Mouse (Mus musculus) neural tube, embryonic 11.5 days (tissue): Measurements from ENCODE around the gene Erich6. TPM values are rescaled to one million over a fixed set of nuclear protein-coding genes. Genes with fewer than 3 reads are reported as not detected.

Experiments
- ATAC-seq: fragments of 200-750 bp; cut with Nextera tagmentation; 2 replicates; pipeline ENCODE4 v1.8.0; 2017; ENCODE audit warnings: moderate number of reproducible peaks, mild to moderate bottlenecking, moderate TSS enrichment, moderate library complexity; ENCODE audit not compliant: insufficient read depth, low FRiP score, low TSS enrichment
- DNase-seq: peaks from one replicate; pipeline ENCODE4 v3.0.0-alpha.2; 2015; ENCODE audit warnings: low spot score
- H3K27ac ChIP-seq: fragments of 300-500 bp; sonication (generic); 2 replicates; pipeline ENCODE4 v1.5.1; 2014; ENCODE audit warnings: low read depth, mild to moderate bottlenecking, low read length
- H3K27me3 ChIP-seq: fragments of 300-500 bp; sonication (generic); 2 replicates; pipeline ENCODE4 v1.6.1; 2014; ENCODE audit warnings: mild to moderate bottlenecking, low read length, mixed read lengths; ENCODE audit not compliant: control insufficient read depth, insufficient read depth
- H3K36me3 ChIP-seq: fragments of 300-500 bp; sonication (generic); 2 replicates; pipeline ENCODE4 v1.6.1; 2014; ENCODE audit warnings: mild to moderate bottlenecking, low read length, moderate library complexity, mixed read lengths; ENCODE audit not compliant: control insufficient read depth, insufficient read depth
- H3K4me1 ChIP-seq: fragments of 300-500 bp; sonication (generic); 2 replicates; pipeline ENCODE4 v1.6.1; 2014; ENCODE audit warnings: low read length, mixed read lengths; ENCODE audit not compliant: control insufficient read depth, insufficient read depth
- H3K4me2 ChIP-seq: fragments of 300-500 bp; sonication (generic); 2 replicates; pipeline ENCODE4 v1.6.1; 2014; ENCODE audit warnings: low read depth, mild to moderate bottlenecking, moderate library complexity
- H3K4me3 ChIP-seq: fragments of 300-500 bp; sonication (generic); 2 replicates; pipeline ENCODE4 v1.5.1; 2014; ENCODE audit warnings: low read depth, low read length
- H3K9ac ChIP-seq: fragments of 300-500 bp; sonication (generic); 2 replicates; pipeline ENCODE4 v1.6.1; 2014; ENCODE audit warnings: mild to moderate bottlenecking, low read length
- H3K9me3 ChIP-seq: fragments of 300-500 bp; sonication (generic); 2 replicates; pipeline ENCODE4 v1.6.1; 2016; ENCODE audit warnings: low read length; ENCODE audit not compliant: control insufficient read depth
- WGBS: fragments of 180-500 bp; shearing (Covaris S2); extraction: QIAGEN DNeasy Blood & Tissue Kit; methylation state at CpG from one replicate; pipeline ENCODE4 v1.1.7; 2014; 5-methylcytosine and 5-hydroxymethylcytosine counted together
- polyA plus RNA-seq: library from polyadenylated mRNA; unstranded; fragments of >200 nt; fragmentation: Nextera tagmentation; extraction: Ambion mirVana; gene quantifications from 2 replicates; pipeline ENCODE4 v1.2.1, GENCODE M21; 2014

Gene Erich6
- polyA plus RNA-seq, 1 experiment from 2014 or later: not detected

DNA sequence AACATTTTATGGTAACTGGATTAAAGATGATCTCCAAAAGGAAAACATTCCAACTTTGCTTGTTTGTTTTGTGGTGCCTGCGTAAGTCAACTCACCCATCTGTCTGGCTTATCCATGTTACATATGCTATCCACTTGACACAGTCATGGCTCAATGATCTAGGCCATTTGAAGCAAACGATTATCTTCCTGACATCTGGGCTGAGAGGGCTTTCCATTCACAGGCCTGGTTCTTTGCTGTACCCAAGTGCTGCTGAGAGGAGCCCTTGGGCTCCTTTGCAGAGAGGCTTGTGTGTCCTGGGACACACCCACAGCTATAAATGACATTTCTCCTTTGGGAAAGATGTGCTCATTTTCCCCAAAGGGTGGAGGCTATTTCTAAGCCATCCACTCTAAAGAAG lies 41.9 kb upstream of the Erich6 start:
- Histone ChIP-seq H3K4me2 (no peak overlapping the region), H3K27ac (no peak overlapping the region), H3K9me3 (no peaks in the 10 kb centered on the region), H3K4me3 (no peak overlapping the region), H3K27me3 (no peaks in the 10 kb centered on the region), H3K4me1 (peaks cover 4% of the 10 kb centered on the region), H3K36me3 (no peaks in the 10 kb centered on the region), H3K9ac (no peak overlapping the region)
- DNase-seq: no peak
- no peak for ATAC-seq
- 46% methylated on average over 2 of the region's 2 CpGs for WGBS

DNA sequence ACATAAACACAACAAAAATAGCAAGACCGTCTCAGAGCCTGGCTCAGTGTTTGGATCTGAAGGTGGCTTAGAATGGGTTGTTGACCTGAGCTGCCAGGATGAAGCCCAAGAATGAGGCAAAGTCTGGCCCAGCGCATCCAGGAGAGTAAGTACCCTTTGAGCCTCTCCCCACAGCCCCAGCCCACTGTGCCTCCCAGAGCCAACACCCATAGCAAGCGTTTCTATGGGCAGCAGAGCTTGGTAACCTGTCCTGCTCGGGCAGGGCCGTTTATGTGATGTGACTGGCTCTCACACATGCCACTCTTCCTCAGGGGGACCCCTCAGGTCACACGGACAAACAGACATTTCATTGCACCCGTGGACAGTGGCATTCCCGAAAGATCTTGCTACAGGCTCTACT lies 41.4 kb upstream of the Erich6 start:
- Histone ChIP-seq H3K9me3 (no peaks in the 10 kb centered on the region), H3K4me2 (no peak overlapping the region), H3K36me3 (no peaks in the 10 kb centered on the region), H3K4me1 (peaks cover 4% of the 10 kb centered on the region), H3K27ac (no peak overlapping the region), H3K4me3 (no peak overlapping the region), H3K27me3 (no peaks in the 10 kb centered on the region), H3K9ac (no peak overlapping the region)
- ATAC-seq (no peak), DNase-seq (no peak)
- 52% methylated on average over 8 of the region's 8 CpGs for WGBS

DNA sequence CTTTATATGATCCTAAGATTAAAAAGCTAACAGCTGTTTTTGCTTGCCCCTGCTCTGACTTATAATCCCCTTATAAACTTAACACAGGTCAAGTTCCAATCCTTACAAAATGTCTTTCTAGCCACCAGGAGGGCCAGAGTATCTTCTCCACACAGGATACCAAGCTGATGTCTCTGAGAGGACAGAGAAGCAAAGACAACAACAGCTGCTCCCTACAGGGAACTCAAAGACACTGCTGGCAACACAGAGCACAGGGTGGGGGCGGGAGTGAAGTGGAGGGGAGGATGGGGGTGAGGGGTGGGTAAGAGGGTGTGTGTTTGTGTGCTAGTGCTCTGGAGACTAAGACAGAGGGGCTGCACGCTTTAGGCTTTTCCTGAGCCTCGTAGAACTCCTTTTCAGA lies 40.6 kb upstream of the Erich6 start:
- ATAC-seq: no peak
- no peak overlapping the region for H3K27ac ChIP-seq

DNA sequence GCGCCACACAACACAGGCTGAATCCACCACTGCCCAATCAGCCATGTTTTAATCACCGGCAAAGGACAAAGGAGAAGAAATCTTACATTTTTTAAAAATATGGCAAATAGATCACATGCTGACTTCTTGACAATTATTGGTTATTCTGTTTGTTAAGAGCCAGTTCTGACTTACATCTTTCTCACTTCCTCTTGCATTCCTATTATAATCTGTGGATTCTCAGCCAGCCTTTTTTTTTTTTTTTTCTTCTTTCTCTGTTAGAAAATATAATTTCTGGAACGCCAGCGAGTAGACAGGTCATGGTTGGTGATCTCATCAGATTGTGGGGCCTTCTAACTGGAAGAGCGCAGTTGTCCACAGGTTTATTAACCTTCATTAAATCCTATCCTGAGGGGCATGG lies 36.3 kb upstream of the Erich6 start:
- Histone ChIP-seq H3K9me3 (no peaks in the 10 kb centered on the region), H3K4me1 (peaks cover 4% of the 10 kb centered on the region), H3K27ac (no peak overlapping the region), H3K36me3 (no peaks in the 10 kb centered on the region), H3K9ac (no peak overlapping the region), H3K4me2 (no peak overlapping the region), H3K27me3 (no peaks in the 10 kb centered on the region), H3K4me3 (no peak overlapping the region)
- 96% methylated on average over 5 of the region's 5 CpGs for WGBS
- ATAC-seq (no peak), DNase-seq (no peak)

More for the DNA sequence above, 40.6 kb upstream of the Erich6 start:
- Histone ChIP-seq H3K4me1 (peaks cover 4% of the 10 kb centered on the region), H3K9ac (no peak overlapping the region), H3K4me2 (no peak overlapping the region), H3K27me3 (no peaks in the 10 kb centered on the region), H3K4me3 (no peak overlapping the region), H3K36me3 (no peaks in the 10 kb centered on the region), H3K9me3 (no peaks in the 10 kb centered on the region)
- no peak for DNase-seq
- WGBS: 37% methylated on average over 3 of the region's 3 CpGs

DNA sequence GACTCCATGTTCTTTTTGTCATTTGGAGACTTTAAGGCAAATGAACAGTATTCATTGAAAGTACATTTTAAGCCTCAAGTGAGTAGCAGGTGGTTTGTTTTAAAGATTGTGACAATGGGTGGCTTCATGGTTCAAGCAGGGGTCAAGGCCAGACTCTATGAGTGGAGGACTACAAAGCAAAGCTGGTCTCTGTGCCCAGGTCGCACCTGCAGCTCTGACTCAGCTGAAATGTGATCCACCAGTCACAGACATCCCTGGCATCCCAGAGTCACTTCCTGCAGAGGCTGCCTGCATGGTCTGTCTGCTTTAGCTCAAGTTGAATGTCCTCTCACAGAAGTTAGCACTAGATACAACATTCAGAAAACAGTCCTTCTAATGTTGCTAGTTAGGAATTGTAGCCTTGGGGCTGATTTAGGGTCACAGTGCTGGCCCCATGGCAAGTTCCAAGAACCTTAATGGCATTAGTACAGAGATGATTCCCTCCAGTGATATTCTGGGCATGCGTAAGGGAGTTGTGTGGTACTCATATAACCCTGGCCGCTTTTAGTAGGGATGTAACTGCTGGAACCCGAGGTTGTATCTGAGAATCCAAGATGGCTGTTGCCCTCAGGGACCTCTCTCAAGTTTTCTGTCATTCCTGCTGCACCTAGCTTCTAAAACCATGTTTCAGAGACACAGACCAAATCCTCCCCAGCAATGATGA lies 35.6 kb upstream of the Erich6 start:
- Histone ChIP-seq H3K27me3 (no peaks in the 10 kb centered on the region), H3K9ac (no peak overlapping the region), H3K27ac (no peak overlapping the region), H3K4me3 (no peak overlapping the region), H3K4me2 (no peak overlapping the region), H3K4me1 (peaks cover 4% of the 10 kb centered on the region), H3K9me3 (no peaks in the 10 kb centered on the region), H3K36me3 (no peaks in the 10 kb centered on the region)
- ATAC-seq: no peak
- no peak for DNase-seq
- 63% methylated on average over 4 of the region's 4 CpGs for WGBS

DNA sequence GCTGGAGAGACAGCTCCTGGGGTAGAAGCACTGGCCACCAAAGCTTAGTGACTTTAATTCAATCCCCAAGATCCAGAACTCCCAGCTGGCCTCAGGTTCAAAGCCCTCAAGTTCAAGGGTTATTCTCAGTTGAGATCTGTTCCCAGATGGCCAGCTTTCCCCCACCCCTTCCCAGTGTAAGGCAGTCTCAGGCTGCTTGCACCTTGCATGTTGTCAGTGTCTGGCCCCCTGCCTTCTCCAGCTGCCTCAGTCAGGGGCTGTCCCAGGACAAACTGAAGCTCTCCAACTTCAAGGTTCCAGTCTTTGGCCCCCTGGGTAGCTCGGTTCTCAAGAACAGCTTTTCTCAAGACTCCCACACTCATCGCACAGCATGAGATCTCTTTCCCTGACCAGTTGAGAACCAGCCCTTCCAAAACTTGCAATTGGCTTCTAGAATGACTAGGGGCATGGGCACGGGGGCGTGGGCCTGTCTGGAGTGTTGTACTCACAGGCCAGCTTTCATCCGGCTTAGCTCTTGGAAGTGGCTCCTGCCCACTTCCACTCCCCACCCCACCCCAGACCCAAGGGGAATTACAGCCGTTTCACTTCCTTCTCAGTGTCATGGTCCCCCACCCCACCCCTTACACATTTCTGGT lies 34.7 kb upstream of the Erich6 start:
- WGBS: 65% methylated on average over 6 of the region's 6 CpGs
- H3K4me3 ChIP-seq: no peak overlapping the region

DNA sequence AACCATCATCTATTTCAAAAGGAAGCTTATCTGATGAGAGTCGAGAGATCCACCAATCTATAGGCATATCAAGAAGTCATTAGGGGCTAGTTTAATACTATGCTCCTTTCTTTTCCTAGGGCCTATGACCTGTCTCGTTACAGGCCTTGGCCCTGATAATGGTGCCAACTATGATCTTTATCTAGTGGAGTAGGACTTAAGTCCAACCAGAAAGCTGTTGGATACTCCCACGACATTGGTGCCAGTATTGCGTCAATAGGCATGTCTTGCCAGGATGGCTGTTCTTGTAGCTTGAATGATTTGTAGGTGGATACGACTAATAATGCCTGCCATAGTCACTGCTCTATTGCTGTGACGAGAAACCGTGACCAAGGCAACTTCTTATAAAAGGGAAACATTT lies 27.0 kb upstream of the Erich6 start:
- Histone ChIP-seq H3K27ac (no peak overlapping the region), H3K4me2 (no peak overlapping the region), H3K9me3 (no peaks in the 10 kb centered on the region), H3K4me3 (no peak overlapping the region), H3K4me1 (no peaks in the 10 kb centered on the region), H3K27me3 (no peaks in the 10 kb centered on the region), H3K36me3 (no peaks in the 10 kb centered on the region), H3K9ac (no peak overlapping the region)
- DNase-seq (no peak), ATAC-seq (no peak)
- 86% methylated on average over 7 of the region's 7 CpGs for WGBS

More for the DNA sequence above, 34.7 kb upstream of the Erich6 start:
- Histone ChIP-seq H3K9ac (no peak overlapping the region), H3K36me3 (no peaks in the 10 kb centered on the region), H3K4me2 (no peak overlapping the region), H3K4me1 (no peaks in the 10 kb centered on the region), H3K9me3 (no peaks in the 10 kb centered on the region), H3K27ac (no peak overlapping the region), H3K27me3 (no peaks in the 10 kb centered on the region)
- no peak for DNase-seq
- no peak for ATAC-seq

DNA sequence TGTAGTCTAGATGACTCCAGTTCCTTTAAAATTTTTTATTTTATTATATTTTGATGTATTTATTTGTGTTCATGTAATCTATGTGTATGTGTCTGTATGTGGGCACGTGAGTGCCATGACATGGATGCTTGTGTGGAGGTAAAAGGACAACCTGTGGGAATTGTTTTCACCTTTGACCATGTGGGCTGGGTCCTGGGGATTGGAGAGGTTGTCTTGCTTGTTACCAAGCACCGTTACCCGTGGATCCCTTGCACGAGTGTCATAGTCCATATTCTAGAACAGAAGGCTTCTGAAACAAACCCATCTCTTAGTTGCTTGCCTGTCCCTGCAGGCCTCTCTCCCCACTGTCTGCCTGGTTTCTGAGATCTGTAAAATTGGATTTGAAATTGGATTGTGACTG lies 23.6 kb upstream of the Erich6 start:
- no peaks in the 10 kb centered on the region for H3K36me3 ChIP-seq
- H3K27me3 ChIP-seq: no peaks in the 10 kb centered on the region
- DNase-seq: no peak
- no peaks in the 10 kb centered on the region for H3K9me3 ChIP-seq
- 90% methylated on average over 4 of the region's 4 CpGs for WGBS
- no peak overlapping the region for H3K9ac ChIP-seq
- no peak overlapping the region for H3K4me2 ChIP-seq
- no peak overlapping the region for H3K27ac ChIP-seq
- H3K4me1 ChIP-seq: no peaks in the 10 kb centered on the region
- no peak for ATAC-seq
- no peak overlapping the region for H3K4me3 ChIP-seq

DNA sequence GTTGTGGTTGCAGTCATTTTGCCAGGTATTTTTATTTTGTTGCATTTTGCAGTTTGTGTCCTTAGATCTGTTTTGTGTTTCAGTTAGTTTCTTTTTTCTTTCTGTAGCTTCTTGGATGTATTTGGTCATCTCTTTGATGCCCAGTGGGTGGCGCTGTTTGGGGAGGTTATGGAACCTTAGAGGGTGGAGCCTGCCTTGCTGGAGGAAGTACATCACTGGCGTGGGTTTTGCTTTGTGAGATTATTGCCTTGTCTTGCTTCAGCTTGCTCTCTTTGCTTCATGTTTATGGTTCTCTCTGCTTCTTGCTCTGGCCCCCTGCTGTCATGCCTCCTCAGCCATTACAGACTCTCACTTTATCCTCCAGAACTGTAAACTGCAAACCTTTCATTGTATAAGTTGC lies 20.3 kb upstream of the Erich6 start:
- no peak overlapping the region for H3K4me3 ChIP-seq
- 36% methylated on average over 2 of the region's 2 CpGs for WGBS
- no peak overlapping the region for H3K4me2 ChIP-seq
- no peak overlapping the region for H3K27ac ChIP-seq
- ATAC-seq (no peak), DNase-seq (no peak)
- no peaks in the 10 kb centered on the region for H3K36me3 ChIP-seq
- H3K4me1 ChIP-seq: no peaks in the 10 kb centered on the region
- no peaks in the 10 kb centered on the region for H3K9me3 ChIP-seq
- H3K9ac ChIP-seq: no peak overlapping the region
- H3K27me3 ChIP-seq: no peaks in the 10 kb centered on the region
